In the genomic region with DNA sequence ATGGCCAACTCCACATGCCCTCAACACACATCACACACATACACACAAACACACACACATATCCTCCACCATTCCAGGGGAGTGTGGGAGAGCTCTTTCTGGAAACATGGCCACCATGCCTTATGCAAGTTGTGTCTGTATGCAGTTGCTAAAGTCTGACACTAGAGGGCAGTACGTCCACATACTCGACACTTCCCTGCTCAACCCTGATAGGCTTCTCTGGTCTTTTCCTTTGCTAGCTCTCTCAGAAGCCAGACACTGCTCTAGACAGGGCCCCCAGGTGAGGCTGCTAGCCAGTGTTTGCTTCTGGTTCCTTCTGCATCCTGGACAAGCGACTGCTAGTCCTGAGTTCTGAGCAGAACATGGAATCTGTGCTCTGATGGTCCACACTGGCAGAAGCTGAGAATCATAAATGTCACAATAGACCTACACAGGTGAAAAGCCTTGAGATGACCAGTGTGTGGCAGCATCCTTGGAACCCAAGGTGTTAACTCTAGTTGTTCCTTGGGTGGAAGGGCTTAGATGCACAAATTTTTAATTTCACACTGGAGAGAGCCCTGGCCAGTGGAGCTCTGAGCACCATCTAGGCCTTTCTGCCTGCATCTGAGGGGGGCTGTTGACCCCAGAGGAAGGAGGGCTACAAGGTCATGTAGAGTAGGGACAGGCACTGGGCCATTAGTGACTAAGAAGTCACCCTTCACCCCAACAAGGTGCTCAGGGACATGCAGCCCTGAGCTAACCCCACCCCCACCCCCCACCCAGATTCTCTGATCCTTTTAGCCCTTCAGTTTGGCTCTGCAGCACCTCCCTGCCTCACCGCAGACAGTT, we compare ENCODE assay signal across 8 mouse cellular contexts. TPM values are rescaled to one million over a fixed set of nuclear protein-coding genes. Genes with fewer than 3 reads are reported as not detected.
DNase-seq lines count a peak whose midpoint lies in the region; ATAC-seq lines count a peak whose summit lies in the region.
"Not testable (repeated sequence)": the region's sequence is repeated elsewhere in the genome, so short reads cannot be mapped to it uniquely, and the experiment has no call there.

No protein-coding gene starts in this region.

- H3K36me3 ChIP-seq in intestine, embryonic 16.5 days (ENCODE audit: control insufficient read depth, insufficient read depth, low read length) = not testable (repeated sequence)

- H3K27ac ChIP-seq in intestine, embryonic 16.5 days (ENCODE audit: low read length) = not testable (repeated sequence)

- ATAC-seq in intestine, embryonic 16.5 days = peak; percentile 73

- peak; percentile 43 for DNase-seq in adrenal gland, adult 2 months
- DNase-seq in embryo, embryonic 11.5 days (ENCODE audit: low read depth, low spot score) = peak; percentile 40
- peak; percentile 20 for DNase-seq in gastrocnemius, postnatal 25 days
- DNase-seq in left cerebral cortex, adult 8-10 months (ENCODE audit: low spot score in 2 of 2) = peak; percentile 29 to 43
- peak; percentile 25 to 54 for DNase-seq in lung, postnatal 4 days
- DNase-seq in retina, postnatal 7 days (ENCODE audit: low read depth, low spot score) = peak; percentile 51
- peak; percentile 12 for DNase-seq in yolk sac, embryonic 10.5 days (ENCODE audit: low spot score)

- H3K4me2 ChIP-seq in intestine, embryonic 16.5 days (ENCODE audit: low read depth, low read length) = not testable (repeated sequence)

- WGBS in intestine, embryonic 16.5 days = 10% methylated on average over 3 of the region's 4 CpGs

- H3K9me3 ChIP-seq in intestine, embryonic 16.5 days (ENCODE audit: control insufficient read depth, low read length) = not testable (repeated sequence)

- H3K4me1 ChIP-seq in intestine, embryonic 16.5 days (ENCODE audit: control insufficient read depth, insufficient read depth, low read length) = not testable (repeated sequence)

- H3K4me3 ChIP-seq in intestine, embryonic 16.5 days (ENCODE audit: low read length) = not testable (repeated sequence)

- not testable (repeated sequence) for H3K9ac ChIP-seq in intestine, embryonic 16.5 days (ENCODE audit: low read depth, low read length)

- not testable (repeated sequence) for H3K27me3 ChIP-seq in intestine, embryonic 16.5 days (replicated peaks; ENCODE audit: control insufficient read depth, insufficient read depth, low read length)

RNA-seq across cellular contexts. Expression of gene Gpr31b, which starts 8.0 kb away (rescaled TPM):
- total RNA-seq in adrenal gland, adult 2 months (2021) = 1 to 10 TPM in 1 of 2 experiments, under 1 TPM in 1; 0.26 to 1.2 TPM
- 0.51 and 1.2 TPM in 2 replicates for polyA plus RNA-seq in adrenal gland, adult 2 months (2012; rRNA removed)
- not detected for total RNA-seq in gastrocnemius, postnatal 25 days (2021)
- not detected in 2 replicates for polyA plus RNA-seq in intestine, embryonic 16.5 days (2015; fragmentation: Nextera tagmentation; extraction: Ambion mirVana)
- under 1 TPM in 1 of 4 experiments, not detected in 3; 0.42 TPM for total RNA-seq in left cerebral cortex, adult 8-10 months (2022)

RNA-seq across cellular contexts. Expression of gene Tcp10b, which starts 16.8 kb away (rescaled TPM):
- total RNA-seq in adrenal gland, adult 2 months (2021) = under 1 TPM; 0.24 to 0.72 TPM
- 0.09 and 0.10 TPM in 2 replicates for polyA plus RNA-seq in adrenal gland, adult 2 months (2012; rRNA removed)
- under 1 TPM; 0.10 to 0.32 TPM for total RNA-seq in gastrocnemius, postnatal 25 days (2021)
- 0.16 and 0.21 TPM in 2 replicates for polyA plus RNA-seq in intestine, embryonic 16.5 days (2015; fragmentation: Nextera tagmentation; extraction: Ambion mirVana)
- under 1 TPM; 0.34 to 0.93 (median 0.69) TPM for total RNA-seq in left cerebral cortex, adult 8-10 months (2022)

RNA-seq across cellular contexts. Expression of gene Sod2, which starts 37.4 kb away (rescaled TPM):
- total RNA-seq in adrenal gland, adult 2 months (2021) = 100 to 1,000 TPM; 464 to 485 TPM
- 1,090 and 1,205 TPM in 2 replicates for polyA plus RNA-seq in adrenal gland, adult 2 months (2012; rRNA removed)
- 100 to 1,000 TPM; 447 to 456 TPM for total RNA-seq in gastrocnemius, postnatal 25 days (2021)
- 191 and 196 TPM in 2 replicates for polyA plus RNA-seq in intestine, embryonic 16.5 days (2015; fragmentation: Nextera tagmentation; extraction: Ambion mirVana)
- 100 to 1,000 TPM; 253 to 266 (median 261) TPM for total RNA-seq in left cerebral cortex, adult 8-10 months (2022)

RNA-seq across cellular contexts. Expression of gene Wtap, which starts 50.1 kb away (rescaled TPM):
- total RNA-seq in adrenal gland, adult 2 months (2021) = 10 to 100 TPM; 54.5 to 60.2 TPM
- 12.2 and 12.8 TPM in 2 replicates for polyA plus RNA-seq in adrenal gland, adult 2 months (2012; rRNA removed)
- 10 to 100 TPM; 23.3 to 24.7 TPM for total RNA-seq in gastrocnemius, postnatal 25 days (2021)
- polyA plus RNA-seq in intestine, embryonic 16.5 days (2015; fragmentation: Nextera tagmentation; extraction: Ambion mirVana) = 86.6 and 96.8 TPM in 2 replicates
- total RNA-seq in left cerebral cortex, adult 8-10 months (2022) = 10 to 100 TPM; 51.8 to 58.0 (median 54.8) TPM
